Mouse (Mus musculus): ENCODE data around the gene Abhd15.
A peak's percentile ranks its signal among the peaks of the same experiment; 100 is the strongest.

The Abhd15 gene

GRCm38 (mm10) chr11:77493512-77494343 is 21.2 kb upstream of the Abhd15 start, which contains the start of gene Git1:
Gene Git1 (plus strand): TSS chr11:77493562.
- peak; percentile 44 for DNase-seq (ENCODE audit: low spot score)

- no peak for DNase-seq (ENCODE audit: low spot score)
Measured at GRCm38 (mm10) chr11:77494344-77494676, 20.6 kb upstream of the Abhd15 start.

- no peak for DNase-seq (ENCODE audit: low spot score)
Measured at GRCm38 (mm10) chr11:77494782-77495181, 20.1 kb upstream of the Abhd15 start.

- no peak for DNase-seq (ENCODE audit: low spot score)
Measured at GRCm38 (mm10) chr11:77495507-77495906, 19.4 kb upstream of the Abhd15 start.

GRCm38 (mm10) chr11:77497341-77497756 is 17.6 kb upstream of the Abhd15 start:
- DNase-seq (ENCODE audit: low spot score): peak; percentile 95

GRCm38 (mm10) chr11:77497851-77498250 is 17.1 kb upstream of the Abhd15 start:
- DNase-seq (ENCODE audit: low spot score): peak; percentile 71

- no peak for DNase-seq (ENCODE audit: low spot score)
Measured at GRCm38 (mm10) chr11:77498261-77499139, 16.4 kb upstream of the Abhd15 start.

- no peak for DNase-seq (ENCODE audit: low spot score)
Measured at GRCm38 (mm10) chr11:77499354-77499753, 15.6 kb upstream of the Abhd15 start.

GRCm38 (mm10) chr11:77500361-77501325 is 14.3 kb upstream of the Abhd15 start:
- DNase-seq (ENCODE audit: low spot score): no peak

- DNase-seq (ENCODE audit: low spot score): peak; percentile 86
Measured at GRCm38 (mm10) chr11:77501392-77501791, 13.5 kb upstream of the Abhd15 start.

GRCm38 (mm10) chr11:77501971-77502370 is 12.9 kb upstream of the Abhd15 start:
- DNase-seq (ENCODE audit: low spot score): no peak

- DNase-seq (ENCODE audit: low spot score): no peak
Measured at GRCm38 (mm10) chr11:77502481-77502880, 12.4 kb upstream of the Abhd15 start.

- no peak for DNase-seq (ENCODE audit: low spot score)
Measured at GRCm38 (mm10) chr11:77503511-77503910, 11.4 kb upstream of the Abhd15 start.

- DNase-seq (ENCODE audit: low spot score): no peak
Measured at GRCm38 (mm10) chr11:77504377-77504776, 10.5 kb upstream of the Abhd15 start.

GRCm38 (mm10) chr11:77505291-77505980 is 9.5 kb upstream of the Abhd15 start:
- no peak for DNase-seq (ENCODE audit: low spot score)

GRCm38 (mm10) chr11:77506273-77506672 is 8.6 kb upstream of the Abhd15 start:
- no peak for DNase-seq (ENCODE audit: low spot score)

GRCm38 (mm10) chr11:77506941-77507340 is 8.0 kb upstream of the Abhd15 start:
- DNase-seq (ENCODE audit: low spot score): no peak

- DNase-seq (ENCODE audit: low spot score): no peak
Measured at GRCm38 (mm10) chr11:77507426-77507825, 7.5 kb upstream of the Abhd15 start.

- DNase-seq (ENCODE audit: low spot score): peak; percentile 86
Measured at GRCm38 (mm10) chr11:77508068-77509021, 6.6 kb upstream of the Abhd15 start.

- no peak for DNase-seq (ENCODE audit: low spot score)
Measured at GRCm38 (mm10) chr11:77511336-77511735, 3.6 kb upstream of the Abhd15 start.

All from embryo, embryonic 10.5 days (tissue).